Mouse (Mus musculus): ENCODE results near the gene Tmem169. TPM values are rescaled to one million over a fixed set of nuclear protein-coding genes. Genes with fewer than 3 reads are reported as not detected.

Gene Tmem169
- polyA plus RNA-seq, 1 experiment from 2014 or later, result 11.9 TPM

DNA sequence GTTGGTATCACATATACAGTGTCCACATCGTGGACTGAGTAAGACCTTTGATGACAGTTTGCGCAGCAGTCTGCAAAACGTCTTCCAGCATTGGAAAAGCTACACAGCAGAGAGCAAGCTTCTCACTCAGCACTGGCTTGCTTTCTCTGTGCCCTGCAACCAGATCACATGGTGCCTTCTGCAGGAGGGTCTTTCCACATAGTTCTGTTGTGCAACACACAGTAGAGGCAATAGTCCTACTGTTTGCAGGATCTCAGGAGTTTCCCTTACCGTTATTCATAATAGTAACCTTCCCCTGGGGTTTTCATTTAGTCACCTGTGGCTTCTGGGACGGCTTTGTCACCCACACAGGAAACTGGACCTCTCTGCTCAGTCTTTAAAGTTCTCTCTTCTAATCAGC, 36.6 kb downstream of the Tmem169 start:
- Histone ChIP-seq H3K9ac (ENCODE audit: low read length) (no peak overlapping the region), H3K27me3 (ENCODE audit: control insufficient read depth, insufficient read depth, low read length) (no peaks in the 10 kb centered on the region), H3K9me3 (ENCODE audit: control insufficient read depth, low read length) (no peaks in the 10 kb centered on the region), H3K4me2 (ENCODE audit: low read depth, low read length, severe bottlenecking) (no peak overlapping the region), H3K4me3 (ENCODE audit: low read depth, low read length) (no peak overlapping the region), H3K27ac (ENCODE audit: low read depth, low read length) (no peak overlapping the region), H3K36me3 (ENCODE audit: control insufficient read depth, insufficient read depth, low read length) (peaks cover 2% of the 10 kb centered on the region; the same call in 1 of the 2 replicates), H3K4me1 (replicated peaks; ENCODE audit: control insufficient read depth, insufficient read depth, low read length) (no peaks in the 10 kb centered on the region)
- ATAC-seq (replicated peaks; ENCODE audit: low FRiP score) (no peak), DNase-seq (ENCODE audit: low spot score) (no peak)
- 91% methylated on average over 5 of the region's 5 CpGs for WGBS

GRCm38 (mm10) chr1:72323248-72323647, 39.1 kb downstream of the Tmem169 start:
- no peaks in the 10 kb centered on the region for H3K9me3 ChIP-seq (ENCODE audit: control insufficient read depth, low read length)
- no peak for DNase-seq (ENCODE audit: low spot score)
- 95% methylated on average over 4 of the region's 4 CpGs for WGBS
- H3K4me3 ChIP-seq (ENCODE audit: low read depth, low read length), result no peak overlapping the region
- H3K9ac ChIP-seq (ENCODE audit: low read length), result no peak overlapping the region
- H3K36me3 ChIP-seq (ENCODE audit: control insufficient read depth, insufficient read depth, low read length), result no peaks in the 10 kb centered on the region; the same call in 1 of the 2 replicates
- ATAC-seq (replicated peaks; ENCODE audit: low FRiP score), result no peak
- H3K27me3 ChIP-seq (ENCODE audit: control insufficient read depth, insufficient read depth, low read length), result no peaks in the 10 kb centered on the region
- H3K27ac ChIP-seq (ENCODE audit: low read depth, low read length), result no peak overlapping the region
- no peak overlapping the region for H3K4me2 ChIP-seq (ENCODE audit: low read depth, low read length, severe bottlenecking)
- no peaks in the 10 kb centered on the region for H3K4me1 ChIP-seq (replicated peaks; ENCODE audit: control insufficient read depth, insufficient read depth, low read length)

- no peaks in the 10 kb centered on the region for H3K9me3 ChIP-seq (ENCODE audit: control insufficient read depth, low read length)
- H3K9ac ChIP-seq (ENCODE audit: low read length), result no peak overlapping the region
- no peak overlapping the region for H3K4me3 ChIP-seq (ENCODE audit: low read depth, low read length)
- ATAC-seq (replicated peaks; ENCODE audit: low FRiP score) (no peak), DNase-seq (ENCODE audit: low spot score) (no peak)
- H3K4me2 ChIP-seq (ENCODE audit: low read depth, low read length, severe bottlenecking), result no peak overlapping the region
- no peak overlapping the region for H3K27ac ChIP-seq (ENCODE audit: low read depth, low read length)
- H3K4me1 ChIP-seq (replicated peaks; ENCODE audit: control insufficient read depth, insufficient read depth, low read length), result no peaks in the 10 kb centered on the region
- WGBS, result 96% methylated on average over 11 of the region's 11 CpGs
- H3K36me3 ChIP-seq (ENCODE audit: control insufficient read depth, insufficient read depth, low read length), result no peaks in the 10 kb centered on the region; the same call in 1 of the 2 replicates
- no peaks in the 10 kb centered on the region for H3K27me3 ChIP-seq (ENCODE audit: control insufficient read depth, insufficient read depth, low read length)
These were observed 42.1 kb downstream of the Tmem169 start for GRCm38 (mm10) chr1:72326162-72326821.

DNA sequence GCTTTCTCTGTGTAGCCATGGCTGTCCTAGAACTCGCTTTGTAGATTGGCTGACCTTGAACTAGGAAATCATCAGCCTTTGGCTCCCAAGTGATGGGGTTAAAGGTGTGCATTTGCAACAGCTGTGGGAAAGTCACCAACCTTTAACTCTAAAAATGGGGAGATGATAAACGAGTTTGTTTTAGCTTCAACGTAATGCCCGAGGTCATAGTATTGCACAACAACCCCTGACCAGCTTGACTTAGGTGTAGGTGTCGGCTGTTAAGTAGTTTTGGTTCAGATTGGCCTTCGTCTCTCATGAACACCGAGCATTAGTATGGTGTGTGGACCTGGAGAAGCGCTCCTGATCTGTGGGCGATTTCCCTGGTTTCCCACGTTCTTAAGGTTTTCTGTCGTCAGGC, 50.6 kb downstream of the Tmem169 start:
- no peaks in the 10 kb centered on the region for H3K9me3 ChIP-seq (ENCODE audit: control insufficient read depth, low read length)
- H3K27ac ChIP-seq (ENCODE audit: low read depth, low read length), result no peak overlapping the region
- H3K4me2 ChIP-seq (ENCODE audit: low read depth, low read length, severe bottlenecking), result no peak overlapping the region
- no peaks in the 10 kb centered on the region; the same call in 1 of the 2 replicates for H3K36me3 ChIP-seq (ENCODE audit: control insufficient read depth, insufficient read depth, low read length)
- WGBS, result 94% methylated on average over 11 of the region's 11 CpGs
- no peaks in the 10 kb centered on the region for H3K27me3 ChIP-seq (ENCODE audit: control insufficient read depth, insufficient read depth, low read length)
- ATAC-seq (replicated peaks; ENCODE audit: low FRiP score), result no peak
- H3K4me1 ChIP-seq (replicated peaks; ENCODE audit: control insufficient read depth, insufficient read depth, low read length), result no peaks in the 10 kb centered on the region
- H3K4me3 ChIP-seq (ENCODE audit: low read depth, low read length), result no peak overlapping the region
- H3K9ac ChIP-seq (ENCODE audit: low read length), result no peak overlapping the region
- DNase-seq (ENCODE audit: low spot score), result no peak

DNA sequence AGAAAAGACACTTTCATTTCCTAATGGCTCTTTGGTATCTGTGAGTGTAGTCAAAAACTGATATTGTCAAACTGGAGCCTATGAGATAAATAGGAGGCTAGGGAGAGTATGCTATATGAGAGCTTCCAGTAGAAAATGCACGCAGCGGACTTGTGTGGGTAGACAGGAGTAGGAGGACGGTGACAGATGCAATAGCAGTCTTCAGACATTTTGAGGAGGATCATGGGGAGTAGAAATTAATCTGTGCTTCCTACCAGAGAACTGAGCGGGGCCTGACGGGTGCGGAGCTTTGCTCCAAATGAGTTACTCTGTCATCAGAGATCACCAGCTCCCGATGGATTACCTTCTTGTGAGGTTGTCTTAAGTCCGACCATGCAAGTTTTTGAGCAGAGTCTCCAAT, 52.6 kb downstream of the Tmem169 start:
- Histone ChIP-seq H3K4me3 (ENCODE audit: low read depth, low read length) (no peak overlapping the region), H3K27me3 (ENCODE audit: control insufficient read depth, insufficient read depth, low read length) (no peaks in the 10 kb centered on the region), H3K36me3 (ENCODE audit: control insufficient read depth, insufficient read depth, low read length) (no peaks in the 10 kb centered on the region; the same call in 1 of the 2 replicates), H3K9me3 (ENCODE audit: control insufficient read depth, low read length) (no peaks in the 10 kb centered on the region), H3K4me2 (ENCODE audit: low read depth, low read length, severe bottlenecking) (no peak overlapping the region), H3K9ac (ENCODE audit: low read length) (no peak overlapping the region), H3K4me1 (replicated peaks; ENCODE audit: control insufficient read depth, insufficient read depth, low read length) (no peaks in the 10 kb centered on the region), H3K27ac (ENCODE audit: low read depth, low read length) (no peak overlapping the region)
- WGBS, result 97% methylated on average over 8 of the region's 8 CpGs
- no peak for DNase-seq (ENCODE audit: low spot score)
- no peak for ATAC-seq (replicated peaks; ENCODE audit: low FRiP score)

- H3K27me3 ChIP-seq (ENCODE audit: control insufficient read depth, insufficient read depth, low read length), result no peaks in the 10 kb centered on the region
- no peak overlapping the region for H3K4me2 ChIP-seq (ENCODE audit: low read depth, low read length, severe bottlenecking)
- H3K4me3 ChIP-seq (ENCODE audit: low read depth, low read length), result no peak overlapping the region
- WGBS, result 91% methylated on average over 5 of the region's 5 CpGs
- no peak for ATAC-seq (replicated peaks; ENCODE audit: low FRiP score)
- no peak overlapping the region for H3K9ac ChIP-seq (ENCODE audit: low read length)
- DNase-seq (ENCODE audit: low spot score), result no peak
- no peak overlapping the region for H3K27ac ChIP-seq (ENCODE audit: low read depth, low read length)
- no peaks in the 10 kb centered on the region for H3K4me1 ChIP-seq (replicated peaks; ENCODE audit: control insufficient read depth, insufficient read depth, low read length)
- H3K36me3 ChIP-seq (ENCODE audit: control insufficient read depth, insufficient read depth, low read length), result no peaks in the 10 kb centered on the region; the same call in 1 of the 2 replicates
- no peaks in the 10 kb centered on the region for H3K9me3 ChIP-seq (ENCODE audit: control insufficient read depth, low read length)
These were observed 54.2 kb downstream of the Tmem169 start for GRCm38 (mm10) chr1:72338341-72338740.

GRCm38 (mm10) chr1:72347873-72348272, 63.7 kb downstream of the Tmem169 start:
- WGBS, result 89% methylated on average over 6 of the region's 6 CpGs
- no peak for ATAC-seq (replicated peaks; ENCODE audit: low FRiP score)
- DNase-seq (ENCODE audit: low spot score), result no peak
- no peak overlapping the region for H3K27ac ChIP-seq (ENCODE audit: low read depth, low read length)
- no peak overlapping the region for H3K4me3 ChIP-seq (ENCODE audit: low read depth, low read length)
- H3K27me3 ChIP-seq (ENCODE audit: control insufficient read depth, insufficient read depth, low read length), result no peaks in the 10 kb centered on the region
- no peaks in the 10 kb centered on the region; the same call in 1 of the 2 replicates for H3K36me3 ChIP-seq (ENCODE audit: control insufficient read depth, insufficient read depth, low read length)
- H3K4me1 ChIP-seq (replicated peaks; ENCODE audit: control insufficient read depth, insufficient read depth, low read length), result no peaks in the 10 kb centered on the region
- H3K9ac ChIP-seq (ENCODE audit: low read length), result no peak overlapping the region
- no peaks in the 10 kb centered on the region for H3K9me3 ChIP-seq (ENCODE audit: control insufficient read depth, low read length)
- H3K4me2 ChIP-seq (ENCODE audit: low read depth, low read length, severe bottlenecking), result no peak overlapping the region

All from forebrain, embryonic 11.5 days (tissue).